Mouse (Mus musculus): ENCODE data around the gene Ctsc.
"Not testable (repeated sequence)": the region's sequence is repeated elsewhere in the genome, so short reads cannot be mapped to it uniquely, and the experiment has no call there.

The Ctsc gene

GRCm38 (mm10) chr7:88277858-88278627, at the start of gene Ctsc:
Gene Ctsc, plus strand, starts transcription at chr7:88278085.
- DNase-seq = peak; percentile 88

GRCm38 (mm10) chr7:88229051-88229450, 48.8 kb upstream of the Ctsc start:
- no peak for DNase-seq

DNA sequence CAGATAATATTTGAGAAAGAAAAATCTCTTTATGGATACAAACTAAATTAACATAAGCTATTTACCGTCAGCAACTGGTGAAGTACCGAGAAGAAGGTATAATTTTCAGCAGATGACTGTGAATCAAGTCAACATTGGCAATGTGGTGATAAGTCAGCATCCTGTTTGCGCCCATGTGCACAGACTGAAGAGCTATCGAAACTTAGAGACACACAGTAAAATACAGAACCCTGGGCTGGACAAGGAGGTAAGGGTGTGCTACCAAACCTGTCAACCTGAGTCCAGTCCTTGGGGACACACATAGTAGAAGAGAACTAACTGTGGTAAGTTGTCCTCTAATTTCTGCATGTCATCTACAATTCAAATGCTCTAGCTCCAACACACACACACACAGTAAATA, 47.8 kb upstream of the Ctsc start:
- no peak for DNase-seq

- DNase-seq = no peak
These were observed 46.9 kb upstream of the Ctsc start for GRCm38 (mm10) chr7:88230756-88231522.

GRCm38 (mm10) chr7:88243059-88243458, 34.8 kb upstream of the Ctsc start:
- DNase-seq = no peak

- no peak for DNase-seq
These were observed 33.4 kb upstream of the Ctsc start for GRCm38 (mm10) chr7:88244462-88244861.

GRCm38 (mm10) chr7:88250380-88250779, 27.5 kb upstream of the Ctsc start:
- DNase-seq = not testable (repeated sequence)

DNA sequence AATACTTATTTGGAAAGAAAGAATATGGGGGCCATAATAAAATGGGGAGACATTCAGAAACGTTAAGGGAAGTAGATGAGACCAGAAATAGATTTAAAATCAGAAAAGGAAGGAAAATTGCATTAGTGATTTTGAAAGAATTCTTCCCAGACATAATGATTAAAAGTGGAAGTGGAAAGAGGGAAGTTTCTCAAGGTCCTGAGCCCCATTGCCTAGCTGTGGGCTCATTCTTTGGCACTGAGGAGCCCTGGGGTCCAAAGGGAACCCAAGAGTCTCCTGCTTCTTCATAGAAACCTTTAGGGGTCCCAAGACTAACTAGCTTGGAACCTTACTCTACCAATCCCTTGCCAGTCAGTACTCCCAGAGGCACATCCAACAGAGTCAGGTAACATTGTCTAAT, 26.4 kb upstream of the Ctsc start:
- no peak for DNase-seq

DNA sequence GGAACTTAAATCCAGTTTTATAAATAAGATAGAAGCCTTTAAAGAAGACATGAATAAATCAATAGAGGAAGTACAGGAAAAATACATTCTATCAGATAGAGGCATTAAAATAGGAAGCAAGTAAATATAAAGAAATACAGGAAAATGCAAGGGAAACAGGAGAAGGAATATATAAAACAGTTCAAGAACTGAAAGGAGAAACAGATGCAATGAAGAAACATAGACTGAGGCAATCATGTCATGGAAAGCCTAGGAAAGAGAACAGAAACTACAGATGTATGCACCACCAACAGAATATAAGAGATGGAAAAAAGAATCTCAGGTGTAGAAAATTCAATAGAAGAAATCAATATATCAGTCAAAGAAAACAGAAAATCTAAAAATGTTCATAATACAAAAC, 25.8 kb upstream of the Ctsc start:
- no peak for DNase-seq

GRCm38 (mm10) chr7:88254884-88255283, 23.0 kb upstream of the Ctsc start:
- no peak for DNase-seq

GRCm38 (mm10) chr7:88259155-88259925, 18.5 kb upstream of the Ctsc start:
- DNase-seq = no peak

DNA sequence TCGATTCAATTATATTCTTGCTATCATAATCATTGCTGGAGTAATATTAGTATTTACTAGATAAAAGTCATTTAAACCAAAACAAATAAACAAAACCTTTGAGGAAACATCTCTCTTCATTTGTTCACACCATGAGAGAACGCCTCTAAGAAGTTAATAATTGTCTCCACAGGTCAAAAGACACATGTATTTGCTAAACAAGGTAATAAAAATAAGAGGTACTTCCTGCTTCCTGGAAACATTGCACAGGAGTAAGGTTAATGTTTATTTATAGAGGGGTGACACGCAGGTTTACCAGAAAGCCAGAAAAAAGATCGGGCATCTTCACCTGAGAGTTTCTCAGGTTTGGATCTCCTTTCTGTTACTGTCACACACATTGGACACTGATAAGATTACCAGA, 16.1 kb upstream of the Ctsc start:
- no peak for DNase-seq

DNA sequence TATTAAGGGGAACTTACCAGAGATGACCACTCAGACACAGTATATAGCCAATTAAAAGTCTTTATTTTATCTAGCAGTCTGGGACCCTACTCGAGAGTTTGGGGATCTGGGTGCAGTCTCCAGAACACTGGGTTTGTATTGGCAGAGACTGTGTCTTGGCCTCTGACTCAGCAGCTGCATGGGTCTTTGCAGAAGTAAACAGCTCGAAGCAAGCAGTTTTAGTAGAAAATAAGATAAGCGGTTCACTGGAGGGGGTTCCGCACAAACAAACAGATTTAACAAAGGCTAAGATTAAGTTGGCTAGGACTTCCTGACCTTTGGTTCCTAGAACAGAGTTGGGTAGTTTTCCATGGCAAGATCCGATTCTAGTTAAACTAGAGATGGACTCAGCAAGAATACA, 13.0 kb upstream of the Ctsc start:
- no peak for DNase-seq

- DNase-seq = no peak
These were observed 8.0 kb upstream of the Ctsc start for GRCm38 (mm10) chr7:88269913-88270312.

DNA sequence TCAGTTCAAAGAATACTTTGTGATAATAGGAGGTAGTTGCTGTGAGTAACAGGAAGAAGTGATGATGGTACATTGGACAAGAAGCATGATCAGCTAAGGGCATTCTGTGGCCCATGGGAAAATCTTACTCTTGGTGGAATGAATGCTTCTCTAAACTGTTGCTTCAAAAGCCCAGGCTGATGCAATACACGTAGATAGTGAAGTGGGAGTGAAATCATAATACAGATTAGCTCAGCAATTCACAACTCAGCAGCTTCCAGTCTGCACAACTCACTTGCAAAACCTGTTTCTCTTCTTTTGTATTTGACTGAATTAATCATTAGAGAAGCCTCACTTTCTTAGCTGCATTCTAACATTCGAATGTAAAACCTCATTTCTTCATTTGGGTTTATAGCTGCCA, 6.4 kb upstream of the Ctsc start:
- DNase-seq = no peak

DNA sequence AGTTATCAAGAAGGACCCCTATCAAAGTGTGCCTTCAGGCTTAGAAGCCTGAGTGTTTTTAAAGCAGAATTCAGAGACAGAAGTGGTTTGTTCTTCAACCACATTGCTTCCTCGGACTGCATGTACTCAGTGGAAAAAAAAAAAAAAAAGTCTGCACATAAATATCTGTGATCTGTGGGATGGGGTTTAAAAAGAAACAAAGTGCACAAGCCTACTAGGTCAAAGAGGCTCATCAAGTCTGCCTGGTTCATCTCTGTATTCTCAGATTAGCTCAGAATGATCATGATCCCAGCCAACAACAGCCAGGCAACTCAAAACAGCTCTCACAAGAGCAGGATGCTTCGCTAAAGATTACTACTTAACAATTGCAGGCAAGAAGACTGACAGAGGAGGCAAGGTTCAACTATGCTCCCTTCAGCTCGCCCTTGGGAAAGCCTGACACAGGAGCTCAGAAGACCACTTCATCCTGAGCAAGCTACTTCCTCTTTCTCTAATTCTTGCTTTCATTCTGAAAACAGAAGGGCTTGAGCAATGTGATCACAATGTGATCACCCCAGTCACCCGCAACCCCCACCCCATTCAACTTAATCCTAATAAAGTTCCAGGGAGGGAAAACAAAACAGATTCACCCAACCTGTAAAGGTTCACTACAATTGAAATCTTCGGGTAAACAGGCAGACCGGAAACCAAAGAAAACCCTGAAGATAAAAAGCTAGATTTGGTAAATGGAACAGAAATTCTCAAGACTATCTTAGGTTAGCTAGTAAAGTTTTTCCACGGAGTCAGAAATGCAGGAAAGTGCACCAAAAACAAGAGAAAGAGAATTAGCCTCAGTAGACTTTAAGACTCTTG, 745 bp upstream of the Ctsc start:
- peak; percentile 4 for DNase-seq

- peak; percentile 10 for DNase-seq
These were observed 827 bp downstream of the Ctsc start for GRCm38 (mm10) chr7:88278628-88279196.

GRCm38 (mm10) chr7:88285276-88285675, 7.4 kb downstream of the Ctsc start:
- no peak for DNase-seq

DNA sequence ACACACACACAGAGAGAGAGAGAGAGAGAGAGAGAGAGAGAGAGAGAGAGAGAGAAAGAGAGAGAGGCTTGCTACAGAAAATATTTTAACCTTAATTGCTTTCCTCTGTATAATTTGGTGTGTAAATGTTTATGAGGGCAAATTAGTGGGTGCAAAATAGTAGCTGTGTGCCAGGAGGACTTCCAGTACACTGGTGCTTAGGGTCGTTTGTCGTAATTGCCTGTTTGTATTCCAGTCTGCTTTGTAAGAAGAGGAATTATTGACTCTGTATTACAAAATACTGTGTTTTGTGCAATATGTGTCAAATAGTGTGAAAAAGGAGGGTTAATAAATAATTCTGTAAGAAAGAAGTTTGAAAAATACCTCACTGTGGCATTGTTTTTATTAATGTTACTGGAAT, 13.2 kb downstream of the Ctsc start:
- DNase-seq = peak; percentile 10

- no peak for DNase-seq
These were observed 14.2 kb downstream of the Ctsc start for GRCm38 (mm10) chr7:88292044-88292443.

- DNase-seq = no peak
These were observed 16.0 kb downstream of the Ctsc start for GRCm38 (mm10) chr7:88293907-88294306.

DNA sequence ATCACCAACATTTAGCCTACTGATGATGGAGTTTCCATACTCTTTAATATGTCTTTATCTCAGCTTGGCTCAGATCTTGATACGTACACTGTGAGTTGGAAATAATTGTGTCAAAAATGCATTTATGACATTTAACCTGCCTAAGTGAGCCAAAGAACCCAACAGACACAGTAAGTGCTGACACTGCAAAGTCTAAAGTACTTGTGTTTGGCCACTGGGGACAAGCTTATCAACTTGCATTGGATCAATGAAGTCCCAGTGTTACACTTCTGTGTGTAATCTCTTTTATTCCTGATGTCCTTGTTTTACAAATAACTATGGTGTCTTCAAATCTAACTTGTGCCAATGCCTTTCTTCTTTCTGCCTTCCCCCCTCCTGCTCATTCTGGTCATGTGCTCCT, 18.1 kb downstream of the Ctsc start:
- no peak for DNase-seq

Measured in retina, postnatal 1 day (tissue).